Mouse (Mus musculus) effector memory CD4-positive, alpha-beta T cell, adult 7 months (primary cell): ENCODE data around the gene Gm17545. TPM values are rescaled to one million over a fixed set of nuclear protein-coding genes. Genes with fewer than 3 reads are reported as not detected.

ENCODE experiments used
- polyA plus RNA-seq: library from polyadenylated mRNA; unstranded; fragments of 100-300 nt; shearing (Covaris generic); gene quantifications from one replicate; pipeline ENCODE4 v1.2.1, GENCODE M21; 2017

The Gm17545 gene
- polyA plus RNA-seq = not detected

GRCm38 (mm10) chr9:22453990-22454389 lies at the start of gene Gm17545:
TSS of gene Gm17545 (plus strand) at chr9:22454290.

GRCm38 (mm10) chr9:22411002-22411857 lies 42.9 kb upstream of the Gm17545 start, which contains the start of gene 9530077C05Rik:
TSS of gene 9530077C05Rik (plus strand) at chr9:22411513.

GRCm38 (mm10) chr9:22469643-22470042 lies 15.6 kb downstream of the Gm17545 start, which contains the start of gene Rp9:
TSS of gene Rp9 (minus strand) at chr9:22469743.

GRCm38 (mm10) chr9:22475424-22475868 lies 21.4 kb downstream of the Gm17545 start, which contains the start of gene Bbs9:
TSS of gene Bbs9 (plus strand) at chr9:22475715.

Other genes with a start within 250 kb of the Gm17545 start
- gene Zfp809, start 228.6 kb upstream of the Gm17545 start, polyA plus RNA-seq = 50.9 TPM
- 2.4 TPM for gene Zfp599, start 194.4 kb upstream of the Gm17545 start, polyA plus RNA-seq
- 12.6 TPM for gene Zfp810, start 146.6 kb upstream of the Gm17545 start, polyA plus RNA-seq
- gene Anln, start 65.1 kb upstream of the Gm17545 start, polyA plus RNA-seq = 0.57 TPM
- gene 9530077C05Rik, start 42.8 kb upstream of the Gm17545 start, polyA plus RNA-seq = 0.52 TPM
- gene Rp9, start 15.5 kb downstream of the Gm17545 start, polyA plus RNA-seq = 96.2 TPM
- 14.4 TPM for gene Bbs9, start 21.4 kb downstream of the Gm17545 start, polyA plus RNA-seq